Mouse (Mus musculus) adrenal gland, postnatal 0 days (tissue): ENCODE results near the gene Trim47. TPM values are rescaled to one million over a fixed set of nuclear protein-coding genes. Genes with fewer than 3 reads are reported as not detected.

Source experiments
- polyA plus RNA-seq: library from polyadenylated mRNA; unstranded; fragments of >200 nt; fragmentation: Nextera tagmentation; extraction: Ambion mirVana; gene quantifications from 2 replicates; pipeline ENCODE4 v1.2.1, GENCODE M21; 2015

Gene Trim47
- polyA plus RNA-seq, result 23.7 and 29.6 TPM in 2 replicates

GRCm38 (mm10) chr11:116127156-116127980 is at the start of gene Trim47:
Trim47 (minus strand) TSS chr11:116127210.

GRCm38 (mm10) chr11:116167884-116168439 is 41.0 kb upstream of the Trim47 start, which contains the start of gene Fbf1:
Fbf1 (minus strand) TSS chr11:116168166.

GRCm38 (mm10) chr11:116138468-116139138 is 11.6 kb upstream of the Trim47 start, which contains the start of gene Mrpl38:
Mrpl38 (minus strand) TSS chr11:116138868.

GRCm38 (mm10) chr11:116130488-116131205 is 3.6 kb upstream of the Trim47 start, which contains the start of gene Trim65:
Trim65 (minus strand) TSS chr11:116131128.

DNA sequence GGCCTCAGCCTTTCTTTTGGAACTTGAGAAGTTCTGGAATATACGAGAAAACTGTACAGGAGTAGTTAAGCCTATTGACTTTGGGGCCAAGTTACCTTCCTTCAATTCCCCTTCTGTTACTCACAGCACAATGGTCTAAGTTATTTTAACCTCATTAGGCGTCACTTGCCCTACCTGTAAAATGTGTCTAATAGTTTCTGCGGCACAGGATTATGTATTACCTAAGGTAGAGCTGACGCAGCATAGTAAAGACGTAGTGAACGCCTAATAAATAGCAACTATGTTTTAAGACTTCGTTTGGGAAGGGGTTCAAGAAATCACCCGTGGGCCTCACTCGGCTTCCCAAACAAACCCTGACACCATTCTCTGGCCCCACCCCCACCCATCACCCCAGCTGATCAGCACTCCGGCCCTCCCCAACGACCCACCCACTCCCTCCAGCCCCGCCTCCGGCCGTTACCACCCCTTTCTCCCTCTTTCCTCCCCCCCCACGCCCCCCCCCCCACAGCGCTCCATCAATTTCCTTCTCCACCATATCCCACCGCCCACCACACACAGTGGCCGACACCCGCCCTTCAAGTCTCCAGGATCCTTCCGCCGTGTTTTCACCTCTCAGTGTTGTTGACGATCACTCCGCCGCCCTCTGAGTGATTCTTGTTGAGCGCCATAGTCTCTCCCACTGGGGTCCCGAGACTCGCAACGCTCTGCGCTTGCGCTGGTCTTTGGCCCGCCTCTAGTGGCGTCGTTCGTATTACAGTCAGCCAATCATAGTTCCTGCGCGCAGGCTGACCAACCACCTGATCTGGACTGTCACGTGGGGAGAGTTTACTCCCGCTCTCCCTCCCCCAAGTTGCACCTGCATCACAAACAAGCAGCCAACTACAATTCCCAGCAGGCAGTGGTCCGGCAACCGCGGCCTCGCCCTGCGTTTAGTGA is 40.5 kb downstream of the Trim47 start, which contains the start of gene Wbp2:
TSS of gene Wbp2 (minus strand) at position 738 of the 936 bp plus-strand sequence.

DNA sequence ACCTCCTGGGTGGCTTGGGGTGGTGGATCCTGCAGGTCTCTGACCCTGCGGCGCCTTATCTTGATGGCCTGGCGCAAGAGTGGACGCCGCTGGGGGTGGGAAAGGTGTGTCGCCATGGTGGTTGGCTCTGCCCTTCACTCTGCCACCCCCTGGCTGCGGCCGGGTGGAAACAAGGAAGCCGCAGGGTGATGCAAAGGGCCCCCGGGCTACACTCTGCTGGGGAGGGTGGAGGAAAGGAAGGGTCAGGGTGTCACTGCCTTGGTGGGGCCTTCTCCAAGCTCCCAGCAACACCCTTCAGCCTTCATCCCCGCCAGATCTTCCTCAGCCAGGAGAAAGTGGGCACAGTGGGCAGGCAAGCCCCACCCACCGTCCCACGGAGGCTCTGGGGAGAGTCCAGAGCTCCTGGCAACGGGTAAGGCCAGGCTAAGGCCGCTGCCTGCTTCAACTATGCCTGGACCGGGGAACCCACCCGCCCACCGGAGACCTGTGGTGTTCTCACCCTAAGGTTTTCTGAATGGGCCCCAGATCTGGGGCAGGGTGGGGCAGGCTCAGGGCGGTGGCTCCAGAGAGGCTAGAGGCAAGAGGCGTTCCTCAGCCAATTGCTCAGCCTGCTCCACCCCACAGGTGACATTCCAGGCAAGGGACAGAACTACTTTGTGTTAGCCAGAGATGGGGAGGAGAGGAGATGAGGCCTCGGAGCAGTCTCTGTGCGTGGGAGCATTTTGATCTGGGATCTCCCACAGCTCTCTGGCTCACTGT is 49.4 kb downstream of the Trim47 start, which contains the start of gene Unc13d:
TSS of gene Unc13d (minus strand) at position 516 of the 759 bp plus-strand sequence.

Other genes starting within 250 kb of the Trim47 start
- 6.9 and 8.5 TPM in 2 replicates for gene Smim5, start 227.2 kb downstream of the Trim47 start, polyA plus RNA-seq
- gene Smim6, start 215.2 kb downstream of the Trim47 start, polyA plus RNA-seq, result 1.3 and 1.4 TPM in 2 replicates
- gene Sap30bp, start 193.9 kb downstream of the Trim47 start, polyA plus RNA-seq, result 41.6 and 42.6 TPM in 2 replicates
- gene Recql5, start 193.7 kb downstream of the Trim47 start, polyA plus RNA-seq, result 6.3 and 12.8 TPM in 2 replicates
- gene Itgb4, start 152.5 kb downstream of the Trim47 start, polyA plus RNA-seq, result 2.2 and 3.0 TPM in 2 replicates
- 111 and 122 TPM in 2 replicates for gene Galk1, start 114.5 kb downstream of the Trim47 start, polyA plus RNA-seq
- gene H3f3b, start 99.2 kb downstream of the Trim47 start, polyA plus RNA-seq, result 1,269 and 1,294 TPM in 2 replicates
- 13.7 and 18.1 TPM in 2 replicates for gene Unk, start 96.9 kb downstream of the Trim47 start, polyA plus RNA-seq
- gene Unc13d, start 49.2 kb downstream of the Trim47 start, polyA plus RNA-seq, result 2.0 TPM in 2 replicates
- gene Wbp2, start 40.2 kb downstream of the Trim47 start, polyA plus RNA-seq, result 123 and 155 TPM in 2 replicates
- gene Trim65, start 3.9 kb upstream of the Trim47 start, polyA plus RNA-seq, result 3.2 and 3.5 TPM in 2 replicates
- 52.3 and 86.2 TPM in 2 replicates for gene Mrpl38, start 11.7 kb upstream of the Trim47 start, polyA plus RNA-seq
- 12.9 and 18.1 TPM in 2 replicates for gene Fbf1, start 41.0 kb upstream of the Trim47 start, polyA plus RNA-seq
- 48.9 and 49.5 TPM in 2 replicates for gene Ten1, start 71.6 kb upstream of the Trim47 start, polyA plus RNA-seq
- gene Acox1, start 71.8 kb upstream of the Trim47 start, polyA plus RNA-seq, result 37.2 and 49.8 TPM in 2 replicates
- 1.4 and 1.9 TPM in 2 replicates for gene Evpl, start 110.9 kb upstream of the Trim47 start, polyA plus RNA-seq
- gene Srp68, start 147.0 kb upstream of the Trim47 start, polyA plus RNA-seq, result 40.4 and 59.2 TPM in 2 replicates
- gene Galr2, start 153.7 kb upstream of the Trim47 start, polyA plus RNA-seq, result 0.77 and 3.2 TPM in 2 replicates
- gene Exoc7, start 180.0 kb upstream of the Trim47 start, polyA plus RNA-seq, result 45.9 and 65.6 TPM in 2 replicates
- gene Foxj1, start 208.2 kb upstream of the Trim47 start, polyA plus RNA-seq, result 0.30 and 0.39 TPM in 2 replicates